Mouse (Mus musculus) inflammation-experienced regulatory T-cells, adult 6 months (primary cell): Measurements from ENCODE around the gene Tbc1d22b. TPM values are rescaled to one million over a fixed set of nuclear protein-coding genes. Genes with fewer than 3 reads are reported as not detected.
"Not testable (repeated sequence)": the region's sequence is repeated elsewhere in the genome, so short reads cannot be mapped to it uniquely, and the experiment has no call there.

Experiments
- ATAC-seq: one replicate; pipeline ENCODE4 v1.8.0; 2017
- polyA plus RNA-seq, 3 experiments: library from polyadenylated mRNA; unstranded; fragments of 100-300 nt; shearing (Covaris generic); gene quantifications; one replicate each; pipeline ENCODE4 v1.2.1; 2017

The Tbc1d22b gene
- polyA plus RNA-seq, 3 experiments from 2014 or later, result 9.0 to 11.5 (median 11.4) TPM

DNA sequence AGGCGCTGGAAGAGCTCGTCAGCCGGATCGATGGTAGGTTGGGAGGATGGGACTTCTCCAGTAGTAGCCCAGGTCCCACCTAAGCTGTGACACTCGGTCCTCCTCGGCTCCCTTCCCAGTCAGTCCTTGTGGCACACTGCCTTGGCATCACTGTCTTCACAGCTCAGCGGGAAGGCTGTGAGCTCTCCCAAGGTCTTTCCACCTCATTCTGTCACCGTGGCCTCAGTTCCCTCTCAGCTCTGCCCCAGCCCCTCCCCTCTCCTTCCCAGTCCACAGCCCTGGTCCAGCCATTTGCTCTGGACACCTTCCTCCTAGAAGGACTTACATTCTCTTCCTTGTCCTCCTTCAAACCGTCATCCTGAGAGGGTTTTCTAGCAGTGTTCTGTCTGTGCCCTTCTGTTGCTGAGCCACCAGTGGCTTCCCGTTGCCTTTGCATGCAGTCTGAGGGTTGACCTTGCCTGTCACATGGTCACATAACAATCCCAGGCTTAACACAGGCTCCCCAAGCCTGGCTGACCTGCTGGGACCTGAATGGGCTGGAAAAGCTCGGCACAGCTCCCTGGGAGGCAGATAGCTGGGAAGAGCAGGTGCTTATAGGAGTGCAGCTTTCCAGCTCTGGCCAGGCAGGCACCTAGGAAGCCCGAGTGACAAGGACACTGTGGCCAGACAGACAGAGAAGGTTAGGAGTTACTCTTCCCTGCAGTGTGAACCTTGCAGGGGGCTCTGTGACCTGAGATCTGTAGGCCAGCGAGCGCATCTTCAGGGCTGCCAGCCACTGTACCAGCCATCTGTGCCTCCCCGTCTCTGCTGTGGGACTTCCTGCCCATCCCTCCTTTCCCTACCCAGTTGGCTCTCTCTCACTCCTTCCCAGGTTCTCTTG, 46.5 kb downstream of the Tbc1d22b start:
- no peak for ATAC-seq

DNA sequence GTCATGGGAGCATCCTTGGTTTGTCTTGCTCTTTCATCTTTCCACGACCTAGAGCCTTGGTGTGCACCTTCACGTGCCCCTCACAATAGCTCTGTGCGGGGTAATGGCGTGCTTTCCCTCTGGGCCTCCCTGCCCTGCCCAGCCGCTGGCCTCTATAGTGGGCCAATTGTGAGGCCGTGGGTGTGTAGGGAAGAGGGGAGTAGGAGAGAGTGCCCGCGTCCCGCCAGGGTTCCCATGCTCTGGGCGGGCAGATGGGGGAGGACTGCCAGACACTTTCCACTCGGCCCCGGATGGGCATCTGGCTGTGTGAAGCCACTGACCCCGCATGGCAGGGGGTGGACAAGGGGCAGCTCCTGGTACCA, 47.2 kb downstream of the Tbc1d22b start:
- no peak for ATAC-seq

GRCm38 (mm10) chr17:29599051-29599450, 49.5 kb downstream of the Tbc1d22b start:
- ATAC-seq, result no peak

DNA sequence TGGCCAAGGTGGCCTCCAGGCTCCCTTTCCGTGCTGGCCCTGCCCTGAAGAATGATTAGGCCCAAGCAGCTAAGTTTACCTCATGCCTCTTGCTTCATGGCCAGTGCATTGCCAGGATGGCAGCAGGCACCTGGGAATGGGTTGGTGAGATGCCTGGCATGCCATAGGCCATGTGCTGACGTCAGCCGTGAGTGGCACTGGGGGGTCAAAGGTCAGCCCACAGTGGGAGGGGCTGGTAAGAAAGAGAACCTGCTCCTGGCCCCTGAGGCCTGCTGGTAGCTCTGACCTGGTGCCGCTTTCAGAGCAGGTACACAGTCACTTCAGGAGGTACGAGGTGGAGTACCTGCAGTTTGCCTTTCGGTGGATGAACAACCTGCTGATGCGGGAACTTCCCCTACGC, 50.0 kb downstream of the Tbc1d22b start:
- ATAC-seq, result no peak

GRCm38 (mm10) chr17:29601391-29601790, 51.8 kb downstream of the Tbc1d22b start:
- ATAC-seq, result no peak

DNA sequence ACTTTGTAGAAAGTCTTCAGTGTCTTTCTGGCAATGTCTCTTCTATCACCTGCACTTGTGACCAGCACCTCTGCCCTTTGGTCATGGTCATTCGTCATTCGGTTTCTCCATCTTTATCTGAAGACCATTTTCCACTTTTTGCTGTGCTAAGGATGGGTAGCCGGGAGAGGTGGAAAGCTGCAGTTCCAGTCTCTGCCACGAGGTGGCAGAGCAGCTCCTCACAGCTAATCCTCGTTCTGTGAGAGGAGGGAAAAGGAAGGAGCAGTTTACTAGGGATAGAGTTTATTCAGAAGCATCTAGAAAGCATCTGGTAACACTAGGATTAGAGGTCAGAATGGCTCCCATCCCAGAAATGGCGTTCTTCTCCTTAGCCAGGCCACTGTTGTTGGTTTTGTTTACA, 53.7 kb downstream of the Tbc1d22b start:
- no peak for ATAC-seq

GRCm38 (mm10) chr17:29613453-29613852, 63.9 kb downstream of the Tbc1d22b start:
- ATAC-seq, result not testable (repeated sequence)

DNA sequence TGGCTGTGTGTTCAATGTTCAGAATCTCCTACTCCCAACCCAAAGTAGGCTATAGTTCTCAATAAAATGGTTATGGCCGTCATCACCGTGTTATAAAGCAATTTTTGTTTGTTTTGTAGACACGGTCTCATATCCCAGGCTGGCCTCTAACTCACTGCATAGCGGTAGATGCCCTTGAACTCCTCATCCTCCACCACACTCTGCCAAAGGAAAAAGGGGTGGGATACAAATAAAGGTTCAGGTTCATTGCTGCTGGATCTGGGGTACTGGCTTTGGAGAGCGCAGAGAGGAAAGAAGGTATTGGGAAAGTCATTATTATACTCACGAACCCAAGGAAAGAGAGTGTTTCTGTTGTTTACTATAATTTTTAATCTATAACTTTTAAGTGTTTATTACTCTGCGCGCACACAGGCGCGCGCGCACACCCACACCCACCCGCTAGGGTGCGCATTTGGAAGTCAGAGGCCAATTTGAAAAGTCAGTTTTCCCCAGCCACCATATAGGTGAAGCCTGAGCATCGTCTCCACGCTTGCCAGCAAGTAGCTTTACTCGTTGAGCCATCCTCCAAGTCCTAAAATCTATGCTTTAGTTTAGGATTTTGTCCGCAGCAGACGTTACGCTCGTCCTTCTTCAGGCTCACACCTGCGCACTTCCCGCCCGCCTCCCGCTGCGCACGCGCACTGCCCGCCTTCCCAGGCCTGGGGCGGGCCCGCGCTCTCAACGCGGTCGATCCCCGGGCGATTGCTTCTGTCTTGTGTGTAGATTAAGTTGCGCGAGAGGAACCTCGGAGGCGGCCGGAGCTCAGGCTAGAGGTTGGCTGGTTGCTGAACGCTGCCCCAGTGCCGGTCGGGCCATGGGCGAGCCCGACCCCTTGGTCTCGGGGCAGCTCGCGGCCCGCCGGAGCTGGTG, 64.8 kb downstream of the Tbc1d22b start, which contains the start of the genes Rnf8 and Gm28043:
Gene Rnf8 (plus strand): TSS at position 676 of the 909 bp plus-strand sequence.
Gene Gm28043 (plus strand): TSS at position 762 of the 909 bp plus-strand sequence.
- peak; percentile 94 for ATAC-seq

- peak; percentile 6 for ATAC-seq
These were observed 65.5 kb downstream of the Tbc1d22b start for GRCm38 (mm10) chr17:29615024-29615551.

- ATAC-seq, result no peak
These were observed 66.0 kb downstream of the Tbc1d22b start for GRCm38 (mm10) chr17:29615616-29616015.

DNA sequence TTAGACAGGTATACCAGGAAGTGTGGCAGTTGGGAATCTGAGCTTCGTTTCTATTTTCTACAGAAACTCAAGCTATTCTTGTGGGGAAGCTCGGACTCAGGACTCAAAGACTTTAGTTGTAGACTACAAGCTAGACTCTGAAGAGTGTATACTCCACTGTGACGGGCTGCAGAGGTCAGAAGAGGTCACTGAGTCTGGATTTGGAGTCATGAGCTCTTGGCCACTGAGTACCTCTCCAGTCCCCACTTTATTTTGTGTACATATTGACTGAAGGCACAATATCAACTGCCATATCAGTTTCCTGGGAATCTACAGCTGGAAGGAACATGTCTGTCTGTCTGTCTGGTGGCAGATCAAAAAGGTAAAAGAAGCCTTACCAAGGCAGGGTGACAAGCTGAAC, 69.6 kb downstream of the Tbc1d22b start:
- ATAC-seq, result no peak

DNA sequence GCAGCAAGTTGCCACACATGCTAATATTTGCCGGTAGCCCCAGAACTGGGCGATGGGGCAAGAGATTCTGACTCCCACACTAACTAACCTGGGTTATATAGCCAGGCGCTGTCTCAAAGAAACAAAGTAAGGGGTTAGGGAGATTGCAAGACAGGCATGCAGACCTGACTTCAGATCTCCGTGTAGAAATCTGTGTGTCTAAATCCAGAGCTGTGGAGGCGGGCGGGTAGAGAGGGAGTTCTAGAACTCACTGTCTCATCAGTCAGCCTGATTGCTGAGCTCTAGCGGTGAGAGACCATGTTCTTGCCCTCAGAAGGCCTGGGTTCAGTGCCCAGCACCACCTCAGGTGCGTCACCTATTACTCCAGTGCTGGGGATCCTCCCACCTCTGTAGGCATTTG, 73.9 kb downstream of the Tbc1d22b start:
- ATAC-seq, result no peak

- no peak for ATAC-seq
These were observed 77.7 kb downstream of the Tbc1d22b start for GRCm38 (mm10) chr17:29627285-29627684.

DNA sequence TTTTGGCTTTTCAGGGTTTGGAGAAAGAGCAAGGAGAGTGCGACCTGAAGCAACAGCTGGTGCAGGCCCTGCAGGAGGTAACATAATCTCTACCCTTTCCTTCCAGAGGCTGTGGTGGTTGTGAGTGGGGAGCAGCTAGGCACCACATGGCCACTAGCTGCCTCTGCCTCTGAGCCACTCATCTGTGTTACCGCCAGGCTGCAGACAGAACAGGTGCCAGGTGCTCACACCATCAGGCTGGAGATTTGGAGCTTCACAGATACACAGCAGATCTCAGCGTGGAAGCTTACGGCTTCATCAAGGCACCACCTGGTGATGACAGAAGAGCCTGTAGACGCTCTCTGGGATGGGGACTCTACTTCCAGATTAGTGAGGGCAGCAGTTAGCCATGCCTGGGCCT, 79.4 kb downstream of the Tbc1d22b start:
- ATAC-seq, result no peak

GRCm38 (mm10) chr17:29629620-29630019, 80.0 kb downstream of the Tbc1d22b start:
- ATAC-seq, result no peak

DNA sequence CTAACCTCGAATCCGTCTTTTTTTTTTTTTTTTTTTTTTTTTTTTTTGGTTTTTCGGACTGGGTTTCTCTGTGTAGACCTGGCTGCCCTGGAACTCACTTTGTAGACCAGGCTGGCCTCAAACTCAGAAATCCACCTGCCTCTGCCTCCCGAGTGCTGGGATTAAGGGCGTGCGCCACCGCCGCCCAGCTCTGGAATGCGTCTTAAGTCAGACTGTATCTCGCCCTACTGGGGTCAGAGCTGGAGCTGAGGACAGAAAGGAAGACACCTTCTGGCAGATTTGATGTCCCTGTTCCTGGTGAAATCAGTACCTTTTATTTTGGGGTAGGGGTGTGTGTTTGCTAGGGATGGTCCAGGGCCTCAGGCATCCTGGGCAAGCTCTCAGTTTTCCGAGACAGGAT, 82.7 kb downstream of the Tbc1d22b start:
- ATAC-seq, result no peak

- no peak for ATAC-seq
These were observed 85.9 kb downstream of the Tbc1d22b start for GRCm38 (mm10) chr17:29635492-29635891.

DNA sequence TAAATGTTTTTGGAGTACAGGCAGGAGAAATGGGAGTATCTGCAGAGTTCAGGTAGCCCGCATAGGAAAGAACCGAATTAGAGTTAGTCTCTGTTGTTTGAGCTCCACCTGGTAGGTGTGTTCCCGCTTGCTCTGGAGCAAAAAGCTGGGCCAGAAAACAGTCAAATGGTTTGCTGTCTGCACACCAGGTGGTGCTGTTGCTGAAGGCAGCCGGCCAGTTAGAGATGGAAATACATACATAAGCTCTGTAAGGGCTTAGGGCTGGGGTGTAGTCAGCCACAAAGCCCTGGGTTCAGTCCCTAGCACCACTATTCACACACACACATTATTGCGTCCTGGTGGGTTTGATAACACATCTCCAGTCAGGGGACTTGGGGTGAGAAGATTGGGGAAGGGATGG, 86.5 kb downstream of the Tbc1d22b start:
- ATAC-seq, result no peak

DNA sequence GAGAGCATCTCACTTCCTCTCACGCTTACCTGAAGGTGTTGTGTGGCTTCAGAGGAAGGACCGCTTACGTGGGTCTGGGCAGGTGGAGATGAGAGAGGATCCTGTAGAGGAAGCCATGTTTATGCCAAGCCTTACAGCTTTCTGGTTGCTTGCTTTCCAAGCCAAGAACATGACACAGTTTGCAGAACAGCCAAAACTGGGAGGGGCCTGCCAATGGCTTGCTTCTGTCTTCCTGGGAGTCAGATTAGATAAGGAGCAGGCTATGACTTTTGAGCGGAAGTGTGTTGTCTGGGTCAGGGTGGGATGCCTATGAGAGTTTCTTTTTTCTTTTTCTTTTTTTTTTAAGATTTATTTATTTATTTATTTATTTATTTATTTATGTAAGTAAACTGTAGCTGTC, 87.8 kb downstream of the Tbc1d22b start:
- ATAC-seq, result no peak

- ATAC-seq, result no peak
These were observed 88.3 kb downstream of the Tbc1d22b start for GRCm38 (mm10) chr17:29637895-29638294.

DNA sequence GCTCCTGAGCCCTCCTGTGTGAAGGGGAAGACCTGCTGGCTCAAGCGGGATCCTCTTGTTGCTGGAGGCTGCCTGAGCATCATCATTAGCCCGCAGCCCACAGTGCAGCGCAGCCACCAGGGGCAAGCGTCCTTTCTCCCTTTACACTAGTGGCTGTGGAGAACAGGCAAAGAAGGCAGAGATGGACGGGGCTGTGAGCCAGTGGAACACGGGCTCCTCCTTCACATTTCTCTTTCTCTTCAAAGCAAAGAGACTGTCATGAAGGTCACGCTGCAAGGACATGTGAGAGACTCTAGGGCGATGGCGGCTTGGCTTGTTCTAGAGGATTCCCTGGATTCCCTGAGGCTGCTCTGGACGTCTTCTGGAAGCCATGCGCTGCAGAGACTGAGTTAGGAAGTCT, 91.4 kb downstream of the Tbc1d22b start:
- ATAC-seq, result no peak

GRCm38 (mm10) chr17:29642219-29642618, 92.6 kb downstream of the Tbc1d22b start:
- ATAC-seq, result no peak
